Mouse (Mus musculus) lung, adult 2 months (tissue): ENCODE data around the gene Zfp202. TPM values are rescaled to one million over a fixed set of nuclear protein-coding genes. Genes with fewer than 3 reads are reported as not detected.
A peak's percentile ranks its signal among the peaks of the same experiment; 100 is the strongest.

Experiments
- DNase-seq: peaks from one replicate; pipeline ENCODE4 v3.0.0; 2022
- H3K4me1 ChIP-seq: fragments of 200-500 bp; 2 replicates; pipeline ENCODE4 v1.6.1; 2011; ENCODE audit warnings: low read length; ENCODE audit not compliant: control insufficient read depth, insufficient read depth
- H3K4me3 ChIP-seq: fragments of 200-500 bp; replicated peaks from 2 replicates; pipeline ENCODE3; 2011; ENCODE audit warnings: low read depth, mild to moderate bottlenecking, control low read depth, low read length; ENCODE audit errors: extremely low read depth
- CTCF ChIP-seq: fragments of 200-500 bp; IDR thresholded peaks from 2 replicates; pipeline ENCODE4 v1.5.1; 2011; ENCODE audit warnings: mild to moderate bottlenecking, low read length, control low read depth; ENCODE audit not compliant: insufficient read depth
- POLR2A ChIP-seq: fragments of 200-500 bp; IDR thresholded peaks from 2 replicates; pipeline ENCODE4 v1.6.1; 2011; ENCODE audit warnings: low read depth, mild to moderate bottlenecking, control low read depth, low read length, borderline replicate concordance; ENCODE audit errors: extremely low read depth
- WGBS: fragments of 180-500 bp; shearing (Covaris S2); methylation state at CpG from one replicate; pipeline ENCODE4 v1.1.7; 2018; 5-methylcytosine and 5-hydroxymethylcytosine counted together
- polyA plus RNA-seq: library from polyadenylated mRNA; depleted of rRNA; stranded (reverse); fragments of >200 nt; gene quantifications from 2 replicates; pipeline ENCODE4 v1.2.3, GENCODE M21; 2012; rRNA removed

Gene Zfp202
- polyA plus RNA-seq, 1 experiment = 1.1 TPM

DNA sequence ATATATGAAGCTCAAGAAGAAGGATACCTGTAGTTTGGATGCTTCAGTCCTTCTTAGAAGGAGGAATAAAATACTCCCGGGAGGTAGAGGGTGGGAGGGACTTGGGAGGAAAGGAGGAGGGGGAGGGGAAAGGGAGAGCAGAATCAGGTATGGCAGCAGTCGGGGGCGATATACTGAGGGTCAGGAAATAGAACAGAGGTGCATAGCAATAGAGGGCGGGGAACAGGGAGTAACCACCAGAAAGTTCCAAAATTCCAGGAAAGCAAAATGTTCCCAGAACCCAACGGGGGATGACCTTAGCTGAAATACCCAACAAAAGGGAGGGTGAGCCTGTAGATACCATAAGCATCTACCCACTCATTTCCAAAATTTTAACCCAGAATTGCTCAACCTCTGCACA, 48.2 kb downstream of the Zfp202 start:
- TF ChIP-seq POLR2A (no peak), CTCF (no peak)
- Histone ChIP-seq H3K4me1 (no peaks in the 10 kb centered on the region), H3K4me3 (no peak overlapping the region)
- 44% methylated on average over 5 of the region's 5 CpGs for WGBS
- no peak for DNase-seq

DNA sequence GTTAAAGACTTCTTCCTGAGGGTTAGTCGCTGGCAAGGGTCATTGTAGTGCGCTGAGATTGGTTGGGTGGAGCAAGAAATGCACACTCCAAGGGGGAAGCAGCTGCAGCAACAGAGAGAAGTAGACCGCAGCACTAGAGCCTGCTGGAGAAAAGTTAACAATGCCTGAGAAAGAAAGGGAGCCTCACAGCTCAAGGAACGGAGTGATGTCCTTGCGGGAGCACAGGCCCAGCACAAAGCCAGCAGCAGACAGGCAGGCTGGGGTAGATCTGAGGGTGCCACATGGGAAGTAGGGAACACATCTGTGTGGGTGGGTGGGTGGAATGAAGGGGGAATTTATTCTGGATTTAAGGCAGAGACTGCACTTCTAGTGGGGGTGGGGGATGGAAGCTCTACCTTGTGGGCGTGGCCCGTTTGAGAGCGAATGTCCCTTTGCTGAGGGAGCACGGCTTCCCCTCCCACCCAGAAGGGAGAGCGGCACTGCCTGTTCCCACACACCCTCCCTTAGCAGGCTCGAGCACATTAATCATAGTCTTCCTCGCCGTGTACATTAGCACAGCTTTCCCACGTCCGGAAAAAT, 49.2 kb downstream of the Zfp202 start:
- TF ChIP-seq POLR2A (no peak; the same call in 1 of the 2 replicates), CTCF (no peak)
- peak; percentile 25 for DNase-seq
- H3K4me1 ChIP-seq = no peaks in the 10 kb centered on the region
- H3K4me3 ChIP-seq = peak overlapping the region; percentile 12
- 3% methylated on average over 15 of the region's 15 CpGs for WGBS

DNA sequence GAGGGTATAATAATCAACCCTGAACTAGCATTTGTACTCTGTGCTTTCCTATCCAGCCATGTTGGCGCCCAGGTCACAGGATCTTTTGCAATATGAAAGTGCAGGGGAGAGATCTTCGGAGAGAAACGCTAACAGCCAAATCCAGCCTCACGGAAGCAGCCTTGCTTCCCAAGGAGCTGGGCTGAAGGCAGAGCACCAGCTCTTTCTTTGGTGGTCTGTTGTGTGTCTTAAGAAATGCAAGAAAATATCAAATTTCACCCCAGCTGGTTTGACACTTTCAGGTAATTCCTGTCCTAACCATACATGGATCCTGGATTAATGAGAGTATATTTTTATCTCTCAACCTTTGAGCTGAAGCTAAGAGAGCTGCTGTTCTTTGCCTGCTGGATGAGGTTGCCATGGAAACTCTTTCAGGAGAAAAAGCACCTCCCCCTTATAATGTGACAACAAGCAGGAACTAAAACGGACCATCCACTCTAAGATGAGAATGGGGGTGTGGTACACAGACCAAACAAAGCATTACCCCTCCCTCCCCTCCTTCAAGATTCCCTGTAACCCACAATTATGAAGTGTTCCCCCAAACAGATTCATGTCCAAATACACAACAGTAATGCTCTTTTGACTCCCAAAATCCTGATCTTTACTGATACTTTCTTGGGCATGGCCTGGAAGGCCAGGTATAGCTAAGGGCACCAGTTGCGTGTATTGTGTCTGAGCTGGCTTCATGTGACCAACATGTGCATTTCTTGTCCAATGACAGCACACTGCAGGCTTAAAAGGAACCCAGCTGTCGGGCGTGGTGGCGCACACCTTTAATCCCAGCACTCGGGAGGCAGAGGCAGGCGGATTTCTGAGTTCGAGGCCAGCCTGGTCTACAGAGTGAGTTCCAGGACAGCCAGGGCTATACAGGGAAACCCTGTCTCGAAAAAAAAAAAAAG, 50.1 kb downstream of the Zfp202 start:
- 55% methylated on average over 13 of the region's 13 CpGs for WGBS
- H3K4me1 ChIP-seq = no peaks in the 10 kb centered on the region
- H3K4me3 ChIP-seq = peak overlapping the region; percentile 12
- TF ChIP-seq CTCF (no peak), POLR2A (no peak)
- peak; percentile 14 for DNase-seq

DNA sequence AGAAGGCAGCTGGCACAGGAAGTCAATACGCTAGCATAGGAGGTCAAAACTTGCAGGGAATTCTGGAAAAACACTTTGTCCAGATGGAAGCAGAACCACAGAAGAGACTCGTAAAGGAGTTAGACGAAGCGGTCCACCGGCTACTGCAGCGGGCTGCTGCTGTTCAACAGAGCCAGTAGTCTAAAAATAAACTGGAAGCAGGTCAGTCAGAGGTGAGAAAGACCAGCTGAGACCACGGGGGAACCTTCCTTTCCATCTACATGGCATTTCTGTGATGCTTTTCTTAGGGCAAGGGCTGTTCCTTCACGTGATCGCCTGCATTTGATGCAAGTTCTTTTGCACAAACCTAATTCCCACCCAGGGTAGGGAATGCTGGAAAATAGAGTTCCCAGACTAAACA, 53.4 kb downstream of the Zfp202 start:
- no peak for TF ChIP-seq CTCF
- TF ChIP-seq POLR2A = no peak
- no peak for DNase-seq
- H3K4me1 ChIP-seq = no peaks in the 10 kb centered on the region
- WGBS = 56% methylated on average over 9 of the region's 9 CpGs
- no peak overlapping the region for H3K4me3 ChIP-seq

DNA sequence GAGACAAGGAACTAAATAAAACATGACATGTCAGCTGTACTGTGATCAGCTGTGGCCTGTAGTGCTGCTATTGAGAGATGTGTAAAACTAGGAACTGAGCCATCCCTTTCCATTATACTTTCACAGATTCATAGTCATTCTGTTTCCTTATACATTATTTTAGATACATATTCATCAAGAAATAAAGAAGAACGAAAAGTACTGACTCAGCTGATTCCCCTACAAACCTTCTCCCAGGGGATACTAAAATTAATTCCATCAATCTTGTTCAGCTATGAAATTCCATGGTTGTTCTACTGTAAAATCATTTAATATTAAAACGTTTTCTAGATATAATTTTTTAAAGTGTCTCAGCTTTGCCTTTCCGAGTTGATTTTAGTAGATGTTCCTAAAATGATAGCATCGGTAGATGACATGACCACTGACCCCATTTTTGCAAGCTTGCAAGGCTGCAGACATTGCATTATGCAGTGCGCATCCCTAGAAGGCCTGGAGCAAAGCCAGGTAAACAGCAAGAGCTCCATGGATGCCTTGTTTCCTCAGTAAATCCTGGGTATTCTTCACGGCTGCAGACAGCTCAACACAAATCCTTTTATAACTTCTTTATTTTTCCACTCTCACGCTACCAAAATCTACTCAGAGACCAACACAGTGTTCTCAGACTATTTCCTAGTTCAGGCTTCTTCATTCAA, 54.0 kb downstream of the Zfp202 start:
- TF ChIP-seq CTCF (no peak), POLR2A (no peak)
- no peak overlapping the region for H3K4me3 ChIP-seq
- no peaks in the 10 kb centered on the region for H3K4me1 ChIP-seq
- WGBS = 83% methylated on average over 7 of the region's 7 CpGs
- DNase-seq = no peak

DNA sequence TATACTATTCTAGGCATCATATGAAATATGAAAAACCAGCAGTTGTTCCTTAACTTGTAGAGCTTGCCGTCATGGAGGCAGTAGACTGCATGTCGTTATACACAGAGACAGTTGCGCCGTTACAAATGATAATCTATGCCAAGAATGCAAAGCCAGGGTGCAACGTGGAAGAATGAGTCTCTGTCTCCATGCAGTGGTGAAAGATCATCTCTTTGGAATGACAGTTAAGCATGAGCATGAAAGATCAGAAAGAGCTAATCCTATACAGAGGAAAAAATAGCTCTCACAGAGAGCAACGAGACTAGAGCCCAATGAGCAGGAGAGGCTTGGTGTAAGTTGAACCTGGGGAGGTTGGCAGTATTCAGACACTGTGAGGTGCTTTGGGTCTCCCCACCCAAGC, 54.6 kb downstream of the Zfp202 start:
- TF ChIP-seq CTCF = no peak
- TF ChIP-seq POLR2A = no peak
- peaks cover 4% of the 10 kb centered on the region; the same call in 1 of the 2 replicates for H3K4me1 ChIP-seq
- DNase-seq = no peak
- 75% methylated on average over 6 of the region's 6 CpGs for WGBS
- no peak overlapping the region for H3K4me3 ChIP-seq

DNA sequence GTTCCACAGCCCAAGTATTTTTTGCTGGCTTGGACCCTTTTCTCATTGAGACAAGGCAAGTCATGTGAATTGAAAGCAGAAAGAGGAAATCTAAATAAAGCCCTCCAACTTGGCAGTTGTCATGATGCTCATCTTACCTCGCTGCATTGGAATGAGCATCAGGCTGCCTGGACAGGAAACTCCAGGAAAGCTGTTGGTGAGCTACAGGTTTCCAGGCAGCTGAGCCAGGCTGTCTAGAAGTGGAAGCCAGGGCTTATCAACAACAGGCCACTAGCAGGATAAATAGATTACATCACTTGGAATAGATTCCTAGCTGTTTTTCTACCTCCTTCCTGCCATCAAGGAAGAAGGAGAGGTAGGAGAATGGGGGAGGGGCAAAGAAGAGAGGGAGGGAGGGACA, 57.0 kb downstream of the Zfp202 start:
- no peak for TF ChIP-seq CTCF
- TF ChIP-seq POLR2A = no peak
- DNase-seq = no peak
- no peak overlapping the region for H3K4me3 ChIP-seq
- peaks cover 4% of the 10 kb centered on the region; the same call in 1 of the 2 replicates for H3K4me1 ChIP-seq
- WGBS = 33% methylated on average over 1 of the region's 1 CpGs

DNA sequence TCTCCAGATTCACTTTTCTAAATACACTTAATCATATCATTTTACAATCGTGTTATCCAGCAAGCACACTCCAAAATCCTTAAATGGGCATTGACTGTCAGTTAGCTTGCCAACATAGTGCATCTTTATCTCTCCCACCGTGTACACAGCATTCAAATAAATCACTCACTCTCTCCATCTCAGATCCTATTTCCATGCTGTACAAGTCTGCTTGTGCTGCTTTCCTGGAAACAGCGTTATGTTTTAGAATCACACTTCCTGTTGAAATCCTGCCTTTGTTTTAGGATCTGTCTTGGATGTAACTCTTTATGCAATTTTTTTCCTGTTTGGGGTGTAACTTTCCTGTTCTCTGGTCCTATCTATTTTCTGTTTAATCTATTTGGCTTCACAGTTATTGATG, 60.3 kb downstream of the Zfp202 start:
- Histone ChIP-seq H3K4me3 (no peak overlapping the region), H3K4me1 (peaks cover 4% of the 10 kb centered on the region; the same call in 1 of the 2 replicates)
- TF ChIP-seq CTCF = no peak
- TF ChIP-seq POLR2A = no peak
- WGBS = 28% methylated on average over 3 of the region's 3 CpGs
- DNase-seq = no peak

Other genes starting within 250 kb of the Zfp202 start
- 0.05 TPM in 1 of 2 replicates, not detected in the other for gene Olfr975, start 240.3 kb upstream of the Zfp202 start, polyA plus RNA-seq
- not detected in 2 replicates for gene Olfr976, start 231.2 kb upstream of the Zfp202 start, polyA plus RNA-seq
- gene Olfr978, start 200.2 kb upstream of the Zfp202 start, polyA plus RNA-seq = not detected in 2 replicates
- gene Olfr979, start 188.9 kb upstream of the Zfp202 start, polyA plus RNA-seq = not detected in 2 replicates
- gene Olfr980, start 182.7 kb upstream of the Zfp202 start, polyA plus RNA-seq = not detected in 2 replicates
- not detected in 2 replicates for gene Olfr981, start 170.9 kb upstream of the Zfp202 start, polyA plus RNA-seq
- not detected in 2 replicates for gene Olfr982, start 118.5 kb upstream of the Zfp202 start, polyA plus RNA-seq
- gene Olfr983, start 98.7 kb upstream of the Zfp202 start, polyA plus RNA-seq = not detected in 2 replicates
- not detected in 2 replicates for gene Olfr984, start 78.1 kb upstream of the Zfp202 start, polyA plus RNA-seq
- not detected in 2 replicates for gene Olfr985, start 62.1 kb upstream of the Zfp202 start, polyA plus RNA-seq
- not detected in 2 replicates for gene Tmem225, start 44.2 kb upstream of the Zfp202 start, polyA plus RNA-seq
- gene Olfr986, start 11.4 kb upstream of the Zfp202 start, polyA plus RNA-seq = not detected in 2 replicates
- gene Scn3b, start 76.9 kb downstream of the Zfp202 start, polyA plus RNA-seq = 23.6 and 33.2 TPM in 2 replicates